Mouse (Mus musculus) duodenum, adult 2 months (tissue): Measurements from ENCODE around the gene Cyp4f18. TPM values are rescaled to one million over a fixed set of nuclear protein-coding genes. Genes with fewer than 3 reads are reported as not detected.

ENCODE experiments used
- polyA plus RNA-seq: library from polyadenylated mRNA; depleted of rRNA; stranded (reverse); fragments of >200 nt; gene quantifications from 2 replicates; pipeline ENCODE4 v1.2.3, GENCODE M21; 2012; ENCODE audit warnings: low replicate concordance; rRNA removed

Cyp4f18 gene
- polyA plus RNA-seq: 7.6 and 16.6 TPM in 2 replicates

DNA sequence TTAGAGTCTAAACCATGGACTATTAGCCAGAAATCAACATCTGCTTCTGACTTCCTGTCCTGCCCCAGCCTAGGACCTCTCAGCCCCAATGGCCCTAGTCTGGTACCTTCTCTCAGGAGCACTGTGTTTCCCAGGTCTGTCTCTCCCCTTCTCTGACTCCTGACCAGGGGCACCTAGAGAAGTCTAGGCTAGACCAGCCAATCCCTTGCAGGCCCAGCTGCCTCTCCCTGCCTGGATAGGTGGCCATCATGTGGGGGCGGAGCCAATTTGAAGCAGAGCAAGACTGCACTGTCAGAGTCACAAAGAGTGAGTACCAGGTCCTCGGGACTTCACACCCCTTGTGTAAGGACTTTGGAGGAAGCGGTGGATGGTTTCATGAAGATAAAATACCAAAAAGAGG, at the start of gene Cyp4f18:
Gene Cyp4f18 (minus strand): TSS at position 154 of the 400 bp plus-strand sequence.

DNA sequence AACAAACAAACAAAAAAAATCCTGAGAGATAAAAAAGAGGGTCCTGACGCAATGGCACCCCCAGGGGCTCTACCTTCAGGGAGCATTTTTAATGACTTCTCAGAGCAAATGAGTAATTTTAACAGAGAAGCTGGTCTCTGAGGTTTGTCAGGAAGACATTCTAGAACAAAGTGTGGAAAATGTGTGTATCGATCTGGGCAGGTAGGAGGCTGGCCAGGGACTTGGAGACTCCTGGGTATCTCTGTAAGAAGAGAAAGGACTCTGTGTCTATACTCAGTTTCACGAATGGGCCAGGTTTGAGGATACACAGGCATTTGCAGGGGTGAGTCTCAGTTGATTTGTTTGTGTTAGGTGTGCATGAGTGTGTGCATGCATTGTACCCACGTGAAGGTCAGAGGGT, 31.5 kb upstream of the Cyp4f18 start, which contains the start of gene Olfr372:
Gene Olfr372 (plus strand): TSS at position 301 of the 400 bp plus-strand sequence.

DNA sequence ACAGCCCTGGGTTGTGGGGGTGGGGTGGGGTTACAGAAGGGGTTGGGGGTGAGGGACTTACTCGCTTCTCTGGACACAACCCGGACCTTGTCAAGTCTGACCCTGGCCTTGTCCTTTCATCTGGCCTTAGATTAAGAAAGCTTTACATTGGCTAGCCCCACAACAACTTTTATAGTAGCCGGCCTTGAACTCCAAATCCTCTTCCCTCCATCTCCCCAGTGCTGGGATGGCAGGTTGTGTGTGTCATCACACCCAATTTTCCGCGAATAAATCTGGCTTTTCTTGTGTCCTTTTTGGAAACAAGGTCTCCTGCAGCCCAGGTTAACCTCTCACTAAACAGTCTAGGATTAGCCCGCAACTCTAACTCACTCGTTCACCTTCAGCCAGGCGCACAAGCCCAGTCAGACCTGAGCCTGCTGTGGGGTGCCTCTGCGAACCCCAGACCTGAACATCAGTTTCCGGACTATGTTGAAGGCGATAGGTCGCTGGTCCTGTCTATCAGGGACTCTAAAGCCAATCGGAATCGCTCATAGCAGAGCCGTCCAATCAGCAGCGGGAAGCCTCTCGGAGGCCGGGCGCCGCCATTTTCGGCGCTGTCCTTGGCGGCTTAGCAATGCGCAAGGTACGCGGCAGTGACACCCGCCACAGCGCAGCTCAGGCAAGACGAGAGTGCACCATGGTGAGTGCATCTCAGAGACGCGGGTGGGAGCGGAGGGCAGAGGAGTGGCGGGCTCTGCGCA, 58.8 kb downstream of the Cyp4f18 start, which contains the start of gene Zfp961:
Gene Zfp961 (plus strand): TSS at position 557 of the 740 bp plus-strand sequence.

Other genes starting within 250 kb of the Cyp4f18 start
- 0.02 and 0.04 TPM in 2 replicates for gene Zfp709, start 127.6 kb downstream of the Cyp4f18 start, polyA plus RNA-seq
- gene Zfp882, start 101.0 kb downstream of the Cyp4f18 start, polyA plus RNA-seq: not detected in 2 replicates
- gene Zfp617, start 101.0 kb downstream of the Cyp4f18 start, polyA plus RNA-seq: 0.27 and 0.54 TPM in 2 replicates
- gene Zfp961, start 58.6 kb downstream of the Cyp4f18 start, polyA plus RNA-seq: 1.2 and 1.4 TPM in 2 replicates
- not detected in 2 replicates for gene Olfr372, start 31.6 kb upstream of the Cyp4f18 start, polyA plus RNA-seq
- gene Olfr373, start 73.6 kb upstream of the Cyp4f18 start, polyA plus RNA-seq: not detected in 2 replicates
- gene Olfr374, start 97.4 kb upstream of the Cyp4f18 start, polyA plus RNA-seq: not detected in 2 replicates
- 13.1 and 18.1 TPM in 2 replicates for gene Tpm4, start 125.3 kb upstream of the Cyp4f18 start, polyA plus RNA-seq
- 39.6 and 59.2 TPM in 2 replicates for gene Rab8a, start 151.6 kb upstream of the Cyp4f18 start, polyA plus RNA-seq
- gene Hsh2d, start 180.0 kb upstream of the Cyp4f18 start, polyA plus RNA-seq: 3.3 and 3.4 TPM in 2 replicates
- 0.27 TPM in 1 of 2 replicates, not detected in the other for gene Cib3, start 203.2 kb upstream of the Cyp4f18 start, polyA plus RNA-seq
- not detected in 2 replicates for gene Gm11034, start 204.0 kb upstream of the Cyp4f18 start, polyA plus RNA-seq
- gene Fam32a, start 210.1 kb upstream of the Cyp4f18 start, polyA plus RNA-seq: 17.5 and 26.9 TPM in 2 replicates
- 35.4 and 46.7 TPM in 2 replicates for gene Ap1m1, start 230.4 kb upstream of the Cyp4f18 start, polyA plus RNA-seq